Mouse (Mus musculus) MEL (cell line): ENCODE data around the gene Col8a2.

ENCODE experiments used
- CHD1 ChIP-seq: IDR thresholded peaks from 2 replicates; pipeline ENCODE4 v1.6.1; 2012; ENCODE audit warnings: low read depth, mild to moderate bottlenecking, inconsistent platforms, low read length, improper control_type of control experiment
- CHD2 ChIP-seq: IDR thresholded peaks from 2 replicates; pipeline ENCODE4 v1.6.1; 2011; ENCODE audit warnings: low read length, improper control_type of control experiment
- CTCF ChIP-seq, 3 experiments: IDR thresholded peaks in 2 of 3; conservative IDR thresholded peaks in 1 of 3; 2 replicates each; pipeline ENCODE4 v1.5.1; 2011 to 2012; ENCODE audit warnings: low read length in 3 of 3, low read depth in 2 of 3, mild to moderate bottlenecking in 2 of 3, improper control_type of control experiment in 1 of 3, inconsistent platforms in 1 of 3, mixed read lengths in 1 of 3, moderate library complexity in 1 of 3; ENCODE audit not compliant: control insufficient read depth in 1 of 3, insufficient read depth in 1 of 3, poor library complexity in 1 of 3, severe bottlenecking in 1 of 3
- GATA1 ChIP-seq: IDR thresholded peaks from 2 replicates; pipeline ENCODE4 v1.6.1; 2011; ENCODE audit warnings: low read depth, low read length, improper control_type of control experiment
- HCFC1 ChIP-seq: IDR thresholded peaks from 2 replicates; pipeline ENCODE4 v1.6.1; 2012; ENCODE audit warnings: low read depth, mild to moderate bottlenecking, inconsistent platforms, low read length, improper control_type of control experiment, moderate library complexity
- NRF1 ChIP-seq: IDR thresholded peaks from 2 replicates; pipeline ENCODE4 v1.6.1; 2014; ENCODE audit warnings: low read depth, mild to moderate bottlenecking, inconsistent platforms, low read length, improper control_type of control experiment, moderate library complexity; ENCODE audit not compliant: poor library complexity, insufficient read depth, severe bottlenecking
- POLR2A ChIP-seq, 2 experiments: IDR thresholded peaks; 2 replicates each; pipeline ENCODE4 v1.6.1; 2011 to 2012; ENCODE audit warnings: low read length in 2 of 2, mild to moderate bottlenecking in 2 of 2, control low read depth in 1 of 2, improper control_type of control experiment in 1 of 2, low read depth in 1 of 2, moderate library complexity in 1 of 2; ENCODE audit not compliant: control insufficient read depth in 1 of 2, insufficient read depth in 1 of 2, poor library complexity in 1 of 2
- POLR2AphosphoS2 ChIP-seq: IDR thresholded peaks from 2 replicates; pipeline ENCODE4 v1.6.1; 2011; ENCODE audit warnings: low read length, improper control_type of control experiment
- POLR2AphosphoS5 ChIP-seq: IDR thresholded peaks from 2 replicates; pipeline ENCODE4 v1.6.1; 2012; ENCODE audit warnings: low read depth, borderline replicate concordance, mild to moderate bottlenecking, inconsistent platforms, low read length, moderate library complexity, mixed read lengths
- SIN3A ChIP-seq: IDR thresholded peaks from 2 replicates; pipeline ENCODE4 v1.6.1; 2012; ENCODE audit warnings: low read length, improper control_type of control experiment, inconsistent platforms
- TAL1 ChIP-seq: IDR thresholded peaks from 2 replicates; pipeline ENCODE4 v1.6.1; 2012; ENCODE audit warnings: mild to moderate bottlenecking, inconsistent platforms, low read length, moderate library complexity, mixed read lengths
- USF1 ChIP-seq: IDR thresholded peaks from 2 replicates; pipeline ENCODE4 v1.6.1; 2014; ENCODE audit warnings: low read depth, mild to moderate bottlenecking, inconsistent platforms, low read length, improper control_type of control experiment, moderate library complexity

GRCm38 (mm10) chr4:126325281-126325861 lies 38.8 kb downstream of the Col8a2 start, which contains the start of gene Tekt2:
- TF ChIP-seq POLR2AphosphoS5 (no peak), HCFC1 (no peak), GATA1 (no peak), TAL1 (no peak), CHD1 (no peak), POLR2A (IDR thresholded peaks at IDR 0.05; ENCODE audit: control insufficient read depth in 1 of 2, insufficient read depth in 1 of 2, low read depth in 1 of 2, low read length in 2 of 2, poor library complexity in 1 of 2) (no peak), POLR2AphosphoS2 (no peak), NRF1 (no peak), SIN3A (no peak), CTCF (IDR thresholded peaks at IDR 0.05 in 2 of 3, conservative IDR thresholded peaks at IDR 0.05 in 1 of 3; ENCODE audit: control insufficient read depth in 1 of 3, insufficient read depth in 1 of 3, low read depth in 2 of 3, low read length in 3 of 3, poor library complexity in 1 of 3, severe bottlenecking in 1 of 3) (no peak), USF1 (no peak), CHD2 (no peak)
